Mouse (Mus musculus): ENCODE measurements around the gene Map6d1.

Gene Map6d1

DNA sequence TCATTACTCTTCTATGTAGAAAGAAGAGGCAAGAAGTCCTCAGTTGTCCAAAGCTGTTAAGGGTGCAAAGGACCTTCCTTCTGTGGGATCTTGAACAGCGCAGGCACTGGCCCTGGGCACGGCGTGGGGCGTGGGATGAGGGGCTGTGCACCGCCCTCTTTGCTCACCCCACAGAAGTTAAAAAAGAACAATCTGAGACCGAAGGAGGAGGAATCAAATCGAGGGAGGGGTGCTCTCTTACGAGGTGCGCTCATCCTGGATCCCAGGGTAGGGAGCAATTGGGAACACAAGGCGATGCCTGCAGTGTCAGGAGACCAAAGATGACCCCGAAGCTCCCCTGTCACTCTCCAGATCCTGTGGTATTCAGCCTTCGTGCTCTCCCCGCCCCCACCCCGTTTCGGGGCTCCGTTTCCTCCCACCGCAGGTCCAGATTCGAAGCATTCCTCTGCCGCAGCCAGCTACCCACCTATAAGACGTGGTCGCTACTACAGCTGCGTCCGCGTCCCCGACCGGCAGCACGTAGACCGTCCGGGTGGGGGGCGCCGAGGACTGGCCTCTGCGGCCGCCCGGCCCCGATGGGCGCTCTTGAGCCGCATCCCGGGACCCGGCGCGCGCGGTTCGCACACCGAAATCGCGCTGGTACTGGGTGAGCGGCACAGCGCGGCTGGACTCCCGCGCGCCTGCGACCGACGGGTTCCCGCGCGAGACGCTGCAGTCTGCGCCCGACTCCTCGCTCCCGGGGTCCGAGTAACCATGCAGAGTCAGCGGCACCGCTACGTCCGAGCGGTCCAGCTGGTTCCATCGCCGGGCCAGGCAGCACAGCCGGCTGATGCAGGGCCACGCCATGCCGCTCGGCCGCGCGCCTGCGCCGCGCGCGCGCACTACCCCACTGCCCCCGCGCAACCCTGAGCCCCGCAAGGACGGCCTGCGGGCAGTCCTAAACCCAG is at the start of gene Map6d1:
Gene Map6d1 (minus strand): TSS at position 891 of the 947 bp plus-strand sequence.
- no peak for DNase-seq

DNA sequence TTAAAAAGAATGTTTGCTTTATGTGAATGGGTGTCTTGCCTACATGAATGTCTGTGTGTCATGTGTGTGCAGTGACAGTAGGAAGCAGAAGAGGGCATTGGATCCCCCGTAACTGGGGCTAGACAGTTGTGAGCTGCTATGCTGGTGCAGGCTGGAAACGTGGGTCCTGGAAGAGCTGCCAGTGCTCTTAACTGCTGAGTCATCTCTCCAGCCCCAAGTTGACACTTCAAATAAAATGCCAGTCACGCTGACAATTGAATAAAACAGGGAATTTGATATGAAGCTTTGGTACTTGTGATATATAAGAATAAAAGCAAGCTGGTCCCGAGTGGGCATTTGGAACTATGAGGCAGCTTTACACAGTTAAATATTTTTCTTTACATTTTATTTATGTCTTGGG is 39.1 kb upstream of the Map6d1 start:
- no peak for DNase-seq

- DNase-seq: no peak
Measured at GRCm38 (mm10) chr16:20279395-20279794, 38.2 kb upstream of the Map6d1 start.

- DNase-seq: no peak
Measured at GRCm38 (mm10) chr16:20272994-20273393, 31.8 kb upstream of the Map6d1 start.

DNA sequence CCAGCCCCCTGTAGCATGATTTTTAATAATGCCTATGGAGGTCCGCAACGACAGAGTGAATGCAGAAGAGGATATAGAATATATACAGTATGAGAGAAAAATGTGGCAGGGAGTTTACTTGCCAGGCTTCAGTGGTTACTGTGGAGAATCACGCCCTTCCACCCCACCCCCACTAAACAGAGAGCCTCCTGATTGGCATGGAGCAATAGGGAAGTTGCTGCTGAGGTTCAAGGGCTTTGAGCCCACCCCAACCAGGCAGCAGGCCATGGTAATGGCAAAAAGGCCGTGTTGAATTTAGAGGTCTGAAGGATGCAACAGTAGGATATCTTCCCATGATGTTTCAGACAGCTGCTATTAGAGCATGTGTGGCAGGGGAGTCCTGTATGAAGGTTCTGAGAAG is 30.2 kb upstream of the Map6d1 start:
- DNase-seq: no peak

- no peak for DNase-seq
Measured at GRCm38 (mm10) chr16:20265089-20265488, 23.9 kb upstream of the Map6d1 start.

DNA sequence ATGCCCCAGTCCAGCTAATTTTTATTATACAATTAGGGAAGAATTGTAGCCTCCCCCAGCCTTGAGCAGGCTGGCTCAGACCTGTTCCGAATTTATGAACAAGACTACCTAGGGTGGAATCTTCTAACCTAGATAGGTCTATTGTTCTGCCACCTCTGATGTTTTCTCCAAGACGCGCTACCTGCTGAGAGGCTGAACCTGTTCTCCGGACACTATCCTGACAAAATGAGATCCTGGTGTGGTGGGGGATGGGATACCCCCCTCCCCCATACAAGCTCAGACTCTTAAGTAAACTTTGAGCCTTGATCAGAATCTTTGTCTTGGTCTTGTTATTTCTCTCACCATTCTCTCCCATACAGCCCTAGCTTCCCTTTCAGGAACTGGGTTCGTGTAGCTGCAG is 16.8 kb upstream of the Map6d1 start:
- no peak for DNase-seq

GRCm38 (mm10) chr16:20248442-20249174 is 7.5 kb upstream of the Map6d1 start:
- no peak for DNase-seq

DNA sequence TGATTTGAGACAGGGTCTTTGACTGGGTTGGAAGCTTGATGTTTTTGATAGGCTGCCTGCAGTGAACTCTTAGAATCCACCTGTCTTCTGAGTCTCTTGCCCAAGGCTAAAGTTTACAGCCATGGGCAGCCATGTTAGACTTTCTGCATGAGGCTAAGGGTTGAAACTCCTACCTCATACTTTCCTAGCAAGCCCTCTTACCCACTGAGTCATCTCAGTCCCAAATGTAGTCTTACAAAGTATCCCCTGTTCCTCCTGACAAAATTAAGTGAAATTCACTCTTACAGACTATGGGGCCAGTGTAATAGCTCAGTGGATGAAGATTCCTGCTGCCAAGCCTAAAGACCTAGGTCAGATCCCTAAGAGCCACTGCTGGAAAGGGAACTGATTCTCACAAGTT is 5.9 kb upstream of the Map6d1 start:
- no peak for DNase-seq

DNA sequence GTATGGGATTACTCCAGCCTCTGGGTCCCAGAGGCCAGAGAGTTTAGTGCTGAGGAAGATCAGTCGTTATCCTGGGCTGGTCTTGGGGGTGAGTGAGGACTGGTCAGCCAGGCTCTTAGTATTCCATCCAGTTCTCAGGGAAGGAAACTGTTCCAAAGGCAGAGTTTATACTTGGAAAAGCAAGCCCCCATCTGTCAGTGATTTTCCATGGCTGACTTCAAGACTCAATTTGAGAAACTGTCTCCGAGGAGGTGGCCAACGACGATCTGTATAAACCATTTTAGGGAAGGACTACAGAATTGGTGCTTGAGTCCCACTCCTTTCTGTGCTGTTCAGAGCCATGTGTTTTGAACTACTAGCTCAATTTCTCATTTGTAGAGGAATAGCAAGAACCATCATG is 2.5 kb downstream of the Map6d1 start:
- DNase-seq: no peak

GRCm38 (mm10) chr16:20237426-20237825 is 3.7 kb downstream of the Map6d1 start:
- DNase-seq: peak in 1 of 2 experiments; percentile 15

GRCm38 (mm10) chr16:20234406-20234805 is 6.8 kb downstream of the Map6d1 start:
- no peak for DNase-seq

GRCm38 (mm10) chr16:20228167-20228566 is 13.0 kb downstream of the Map6d1 start:
- DNase-seq: no peak

DNA sequence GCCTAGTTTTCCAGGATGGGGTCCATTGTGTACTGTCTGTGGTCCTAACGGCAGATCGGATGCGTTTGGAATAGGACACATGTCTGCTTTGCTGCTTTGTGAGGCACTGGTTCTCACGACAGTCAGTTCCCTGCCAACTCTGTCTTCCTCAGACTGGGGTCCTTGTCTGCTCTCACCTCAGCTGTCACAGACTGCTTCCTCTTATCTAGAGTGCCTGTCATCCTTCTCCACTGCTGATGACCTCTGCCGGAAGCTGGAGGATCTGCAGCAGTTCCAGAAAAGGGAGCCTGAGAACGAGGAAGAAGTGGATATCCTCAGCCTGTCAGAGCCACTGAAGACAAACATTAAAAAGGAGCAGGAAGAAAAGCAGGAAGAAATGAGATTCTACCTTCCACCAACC is 13.7 kb downstream of the Map6d1 start:
- no peak for DNase-seq

GRCm38 (mm10) chr16:20226676-20227075 is 14.5 kb downstream of the Map6d1 start:
- DNase-seq: no peak

- no peak for DNase-seq
Measured at GRCm38 (mm10) chr16:20222726-20223125, 18.4 kb downstream of the Map6d1 start.

GRCm38 (mm10) chr16:20213591-20214226 is 27.4 kb downstream of the Map6d1 start:
- peak; percentile 28 to 47 for DNase-seq

- DNase-seq: no peak
Measured at GRCm38 (mm10) chr16:20199501-20200201, 41.5 kb downstream of the Map6d1 start.

DNA sequence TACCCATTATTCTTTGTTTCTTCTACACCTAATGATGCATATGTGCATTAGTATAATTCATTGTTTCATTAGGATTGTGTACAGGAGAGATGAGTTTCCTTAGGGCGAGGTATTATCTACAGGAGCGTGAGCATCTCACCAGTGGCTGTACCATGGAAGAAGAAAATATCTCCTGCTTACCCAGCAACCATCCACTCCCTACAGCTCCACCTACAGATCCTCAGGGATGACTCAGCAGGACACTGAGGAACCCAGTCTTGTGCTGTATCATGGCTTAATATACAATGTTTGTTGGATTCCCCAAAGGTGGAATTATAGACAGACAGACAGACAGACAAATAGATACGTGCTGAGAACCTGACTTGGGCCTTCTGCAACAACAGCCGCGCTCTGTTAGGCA is 44.2 kb downstream of the Map6d1 start:
- no peak for DNase-seq

- peak in 1 of 2 experiments; percentile 25 for DNase-seq
Measured at GRCm38 (mm10) chr16:20195546-20195945, 45.6 kb downstream of the Map6d1 start.

- no peak for DNase-seq
Measured at GRCm38 (mm10) chr16:20192043-20192442, 49.1 kb downstream of the Map6d1 start.

DNA sequence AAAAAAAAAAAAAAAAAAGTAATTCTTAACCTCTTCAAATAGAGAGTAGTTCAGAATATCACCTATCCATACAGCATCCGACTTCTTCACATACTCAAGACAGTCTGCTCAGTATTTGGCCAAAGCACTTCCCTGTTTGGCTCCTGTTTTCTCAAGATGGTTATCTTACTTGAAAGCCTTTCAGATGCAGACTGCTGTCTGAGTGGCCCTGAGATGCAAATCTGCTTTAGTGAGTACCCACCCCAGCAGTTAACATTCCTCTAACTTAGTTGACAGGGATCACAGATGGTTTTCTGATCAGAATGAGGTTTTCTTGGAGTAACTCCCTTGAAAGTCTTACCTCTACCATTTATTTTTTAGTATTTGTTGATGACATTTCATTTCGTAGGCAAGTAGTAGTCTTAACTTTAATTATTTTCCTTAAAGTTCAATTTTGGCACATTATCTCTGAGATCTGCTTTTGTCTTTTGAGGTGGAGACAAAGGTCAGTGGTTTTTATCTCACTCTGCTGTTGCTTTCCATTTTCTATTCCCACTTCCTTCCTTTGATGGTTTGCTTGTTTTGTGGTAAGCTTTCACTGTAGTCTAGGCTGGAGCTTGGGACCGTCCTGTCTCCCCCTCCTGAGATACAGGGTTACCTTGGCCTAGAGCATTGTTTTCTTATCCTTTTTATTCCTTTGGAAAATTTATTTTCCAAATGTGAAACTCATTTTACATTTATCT is 49.8 kb downstream of the Map6d1 start:
- no peak for DNase-seq

Measured in kidney, adult 8-10 months (tissue).